Mouse (Mus musculus) liver, embryonic 15.5 days (tissue): ENCODE measurements at regions not wholly inside any gene's neighbourhood (a gene's known extent, or its start where the extent isn't known, plus 50 kb on each side); places are given as distances from the start of the nearest gene placed in this dataset. TPM values are rescaled to one million over a fixed set of nuclear protein-coding genes. Genes with fewer than 3 reads are reported as not detected.

Experiments used
- ATAC-seq: fragments of 200-750 bp; cut with Nextera tagmentation; 2 replicates; pipeline ENCODE4 v1.8.0; 2017; ENCODE audit warnings: moderate number of reproducible peaks, mild to moderate bottlenecking, moderate library complexity; ENCODE audit not compliant: insufficient read depth
- H3K27ac ChIP-seq: fragments of 300-500 bp; sonication (generic); replicated peaks from 2 replicates; pipeline ENCODE4 v1.5.1; 2015; ENCODE audit warnings: mild to moderate bottlenecking, inconsistent platforms
- H3K27me3 ChIP-seq: fragments of 300-500 bp; sonication (generic); 2 replicates; pipeline ENCODE4 v1.6.1; 2015; ENCODE audit warnings: mild to moderate bottlenecking, inconsistent platforms
- H3K36me3 ChIP-seq: fragments of 300-500 bp; sonication (generic); replicated peaks from 2 replicates; pipeline ENCODE4 v1.6.1; 2015; ENCODE audit warnings: moderate library complexity, mild to moderate bottlenecking, inconsistent platforms
- H3K4me1 ChIP-seq: fragments of 300-500 bp; sonication (generic); replicated peaks from 2 replicates; pipeline ENCODE4 v1.6.1; 2015; ENCODE audit warnings: inconsistent platforms
- H3K4me2 ChIP-seq: fragments of 300-500 bp; sonication (generic); 2 replicates; pipeline ENCODE4 v1.6.1; 2015; ENCODE audit warnings: moderate library complexity, mild to moderate bottlenecking, inconsistent platforms
- H3K4me3 ChIP-seq: fragments of 300-500 bp; sonication (generic); replicated peaks from 2 replicates; pipeline ENCODE4 v1.5.1; 2015; ENCODE audit warnings: mild to moderate bottlenecking, inconsistent platforms
- H3K9ac ChIP-seq: fragments of 300-500 bp; sonication (generic); 2 replicates; pipeline ENCODE4 v1.6.1; 2015; ENCODE audit warnings: moderate library complexity, mild to moderate bottlenecking, inconsistent platforms
- H3K9me3 ChIP-seq: fragments of 300-500 bp; sonication (generic); replicated peaks from 2 replicates; pipeline ENCODE4 v1.6.1; 2016; ENCODE audit warnings: inconsistent platforms
- WGBS: fragments of 180-500 bp; shearing (Covaris S2); methylation state at CpG from one replicate; pipeline ENCODE4 v1.1.7; 2015; ENCODE audit warnings: mixed read lengths; ENCODE audit not compliant: insufficient replicate concordance; 5-methylcytosine and 5-hydroxymethylcytosine counted together
- microRNA-seq: library from miRNA; unstranded; fragments of <30 nt; microRNA quantifications from one replicate; pipeline ENCODE4, GENCODE M21; 2016

DNA sequence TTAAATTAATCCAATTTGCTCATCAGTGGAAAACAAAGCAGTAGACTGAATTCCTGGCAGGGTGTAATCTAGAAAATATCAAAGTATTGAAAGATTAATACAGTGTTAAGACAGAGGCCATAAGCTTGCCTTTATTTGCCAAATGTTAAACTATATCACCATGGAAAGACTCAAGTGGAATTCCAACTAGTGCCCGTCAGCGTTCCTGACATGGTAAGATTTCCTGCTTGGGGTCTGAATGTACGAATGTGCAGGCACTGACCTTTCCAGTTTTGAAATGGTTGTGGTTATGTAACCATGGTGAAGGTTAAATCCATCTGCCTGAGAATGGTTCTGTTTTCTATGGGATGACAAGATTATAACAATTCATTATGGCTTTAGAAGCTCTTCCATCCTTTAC lies 75.5 kb upstream of the Mocs2 start:
- Histone ChIP-seq H3K9me3 (no peaks in the 10 kb centered on the region), H3K27ac (no peak overlapping the region), H3K36me3 (no peaks in the 10 kb centered on the region), H3K9ac (no peak overlapping the region), H3K4me3 (no peak overlapping the region), H3K4me2 (no peak overlapping the region), H3K4me1 (no peaks in the 10 kb centered on the region), H3K27me3 (no peaks in the 10 kb centered on the region)
- WGBS = 67% methylated on average over 3 of the region's 3 CpGs
- ATAC-seq = no peak

DNA sequence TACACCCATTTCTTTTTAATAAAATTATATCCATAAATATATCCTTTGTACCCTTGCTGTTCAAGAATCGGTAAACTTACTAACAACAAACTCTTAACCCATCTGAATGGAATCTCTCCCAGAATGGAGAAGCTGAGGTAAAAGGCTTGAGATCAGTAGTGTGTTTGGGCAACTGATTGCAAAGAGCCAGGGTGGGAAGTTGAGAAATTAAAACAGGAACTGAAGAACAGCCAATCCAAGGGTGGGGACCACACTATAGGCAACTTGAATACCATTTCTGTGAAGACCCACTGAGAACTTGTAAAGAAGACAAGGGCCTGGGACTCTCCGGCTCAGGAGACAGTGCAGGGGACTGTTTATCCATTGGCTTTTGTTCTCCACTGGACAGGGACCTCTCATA lies 72.2 kb upstream of the Mocs2 start:
- Histone ChIP-seq H3K4me3 (no peak overlapping the region), H3K4me2 (no peak overlapping the region), H3K36me3 (no peaks in the 10 kb centered on the region), H3K27ac (no peak overlapping the region), H3K4me1 (no peaks in the 10 kb centered on the region), H3K27me3 (no peaks in the 10 kb centered on the region), H3K9me3 (no peaks in the 10 kb centered on the region), H3K9ac (no peak overlapping the region)
- WGBS = 67% methylated on average over 2 of the region's 2 CpGs
- no peak for ATAC-seq

DNA sequence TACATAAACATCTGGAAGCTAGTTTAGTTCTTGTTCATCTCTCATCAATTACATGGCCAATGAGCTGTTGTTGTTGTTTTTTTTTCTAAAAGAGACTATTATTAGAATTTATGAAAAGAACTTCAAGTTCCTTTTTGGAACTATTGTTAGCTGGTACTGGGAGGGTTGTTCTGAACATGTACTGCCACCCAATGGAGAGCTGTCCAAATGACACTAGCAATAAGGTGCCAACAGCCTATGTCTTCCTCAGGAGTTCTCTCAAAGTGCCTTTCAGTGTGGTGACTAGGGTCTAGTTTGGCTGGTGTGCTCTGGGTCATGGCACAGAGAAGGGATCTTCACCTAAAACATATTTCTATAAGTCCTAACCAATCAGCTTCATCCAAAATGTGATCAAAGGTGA lies 60.6 kb upstream of the Mocs2 start:
- no peak overlapping the region for H3K4me3 ChIP-seq
- H3K4me2 ChIP-seq = no peak overlapping the region
- H3K27ac ChIP-seq = no peak overlapping the region
- no peak for ATAC-seq
- no peaks in the 10 kb centered on the region for H3K36me3 ChIP-seq
- H3K4me1 ChIP-seq = no peaks in the 10 kb centered on the region
- H3K9ac ChIP-seq = no peak overlapping the region
- no peaks in the 10 kb centered on the region for H3K27me3 ChIP-seq
- H3K9me3 ChIP-seq = no peaks in the 10 kb centered on the region

DNA sequence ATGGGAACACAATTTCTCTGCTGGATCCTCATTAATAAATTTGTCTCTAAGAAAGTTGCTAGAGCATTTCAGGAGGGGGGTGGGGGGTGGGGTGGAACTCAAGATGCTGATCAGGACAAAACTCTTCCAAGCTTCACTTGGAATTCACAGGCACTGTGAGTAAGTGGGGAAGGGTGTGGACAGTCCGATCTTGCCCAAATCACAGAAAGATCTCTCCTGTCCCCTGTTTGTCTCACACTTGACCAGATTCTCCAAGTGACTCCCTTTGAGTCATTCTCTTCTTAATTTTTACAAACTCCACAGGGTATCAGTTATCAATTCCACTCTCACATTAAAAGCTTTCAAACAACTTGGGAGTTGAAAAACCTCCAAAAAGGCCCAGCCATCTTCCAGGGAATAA lies 58.1 kb upstream of the Mocs2 start:
- WGBS = 74% methylated on average over 1 of the region's 1 CpGs
- H3K27ac ChIP-seq = no peak overlapping the region
- no peaks in the 10 kb centered on the region for H3K27me3 ChIP-seq
- H3K4me2 ChIP-seq = no peak overlapping the region
- H3K9me3 ChIP-seq = no peaks in the 10 kb centered on the region
- ATAC-seq = no peak
- no peak overlapping the region for H3K4me3 ChIP-seq
- H3K4me1 ChIP-seq = no peaks in the 10 kb centered on the region
- H3K9ac ChIP-seq = no peak overlapping the region
- H3K36me3 ChIP-seq = no peaks in the 10 kb centered on the region

DNA sequence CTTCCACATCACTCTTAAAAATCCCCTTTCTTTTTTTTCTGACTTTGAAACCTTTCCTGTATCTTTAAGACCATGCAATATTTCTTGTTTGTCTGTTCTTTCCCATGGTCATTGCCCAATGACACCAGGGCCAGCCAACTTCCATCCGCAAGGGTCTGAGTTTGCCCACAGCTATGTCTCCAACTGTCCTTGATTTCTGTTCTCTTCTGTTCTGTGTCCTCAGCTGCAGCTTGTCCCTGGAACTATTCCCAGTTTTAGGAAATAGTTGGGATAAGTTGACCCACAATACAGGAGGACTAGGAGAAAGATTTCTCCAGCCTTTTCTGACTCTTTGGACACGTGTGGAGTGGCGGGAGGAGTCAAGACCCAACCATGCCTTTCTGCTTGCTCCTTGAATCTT lies 57.1 kb upstream of the Mocs2 start:
- Histone ChIP-seq H3K27ac (no peak overlapping the region), H3K36me3 (no peaks in the 10 kb centered on the region), H3K4me3 (no peak overlapping the region), H3K4me1 (no peaks in the 10 kb centered on the region), H3K9ac (no peak overlapping the region), H3K9me3 (no peaks in the 10 kb centered on the region), H3K4me2 (no peak overlapping the region), H3K27me3 (no peaks in the 10 kb centered on the region)
- ATAC-seq = no peak
- WGBS = 56% methylated on average over 3 of the region's 3 CpGs

Small RNA genes lying in the stretch of these regions (microRNA-seq; reads per million reads assigned to microRNA genes)
- gene Gm25950 = not detected
